ENCODE assay signal across 14 mouse cellular contexts in the genomic region with DNA sequence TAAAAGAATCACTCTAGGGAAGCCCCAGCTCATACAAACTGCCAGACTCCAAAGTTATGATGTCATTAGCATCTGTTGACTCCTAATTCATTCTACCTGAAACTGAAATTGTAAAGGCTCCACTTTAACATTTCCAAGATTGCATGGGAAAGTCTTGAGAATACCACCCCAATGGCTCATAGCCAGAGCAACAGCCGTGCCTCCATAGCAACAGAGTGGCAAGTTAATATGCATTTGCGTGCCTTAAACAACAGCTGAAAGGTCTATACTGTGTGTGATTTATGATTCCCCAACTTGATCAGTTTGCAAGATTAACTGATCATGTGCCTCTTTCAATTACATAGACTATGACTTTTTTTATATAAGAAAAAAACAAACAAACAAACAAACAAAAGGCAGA.
"Had no signal": no experiment of that assay in that cellular context is flagged by ENCODE, and none has a peak within 500 bp of the region (broad histone marks: within the 10 kb centered on the region; RNA-seq: fewer than 3 reads in every experiment).

No protein-coding gene starts in this region.

- H3K4me3 ChIP-seq: kidney, embryonic 15.5 days; limb, embryonic 15.5 days; liver, embryonic 12.5 days had no signal

- H3K9me3 ChIP-seq: kidney, embryonic 15.5 days; limb, embryonic 15.5 days; liver, embryonic 12.5 days had no signal

- H3K36me3 ChIP-seq: kidney, embryonic 15.5 days; limb, embryonic 15.5 days; liver, embryonic 12.5 days had no signal

- H3K4me2 ChIP-seq: kidney, embryonic 15.5 days; limb, embryonic 15.5 days; liver, embryonic 12.5 days; lung, embryonic 14.5 days; midbrain, embryonic 11.5 days had no signal

- H3K27ac ChIP-seq: kidney, embryonic 15.5 days; limb, embryonic 15.5 days; liver, embryonic 12.5 days had no signal

- H3K27me3 ChIP-seq: kidney, embryonic 15.5 days; limb, embryonic 15.5 days; liver, embryonic 12.5 days had no signal

- DNase-seq: kidney, postnatal 14 days; left cerebral cortex, postnatal 4 days; lung, embryonic 14.5 days; lung, postnatal 10 days; lung, postnatal 4 days; right cerebral cortex, postnatal 4 days; spleen, adult 18-20 months; thymus, adult 18-20 months; thymus, postnatal 14 days had no signal

- ATAC-seq: liver, embryonic 12.5 days; midbrain, embryonic 16.5 days had no signal

- H3K9ac ChIP-seq: kidney, embryonic 15.5 days; limb, embryonic 15.5 days; liver, embryonic 12.5 days; lung, embryonic 14.5 days had no signal

- H3K4me1 ChIP-seq: kidney, embryonic 15.5 days; limb, embryonic 15.5 days; liver, embryonic 12.5 days had no signal
